Mouse (Mus musculus) myocyte (in vitro differentiated cells): Measurements from ENCODE around the gene Crip2.

Experiments used
- CEBPB ChIP-seq: IDR thresholded peaks from 2 replicates; pipeline ENCODE4 v1.6.1; 2011; ENCODE audit warnings: mild to moderate bottlenecking, moderate library complexity; ENCODE audit not compliant: poor library complexity, insufficient read depth, severe bottlenecking
- POLR2A ChIP-seq: IDR thresholded peaks from one replicate; pipeline ENCODE4 v1.6.1; 2011; ENCODE audit warnings: low read depth, mild to moderate bottlenecking, control low read depth, moderate library complexity; ENCODE audit not compliant: insufficient read length
- POLR2AphosphoS2 ChIP-seq: IDR thresholded peaks from one replicate; pipeline ENCODE4 v1.6.1; 2011; ENCODE audit warnings: low read depth, control low read depth; ENCODE audit not compliant: insufficient read length
- USF1 ChIP-seq: IDR thresholded peaks from one replicate; pipeline ENCODE4 v1.6.1; 2011; ENCODE audit warnings: low read depth, mild to moderate bottlenecking, control low read depth, moderate library complexity

- TF ChIP-seq USF1 (no peak), POLR2A (peak; percentile 78), CEBPB (no peak), POLR2AphosphoS2 (peak; percentile 52)
Measured at GRCm38 (mm10) chr12:113155887-113156539, 16.0 kb downstream of the Crip2 start, which contains the start of gene Tedc1.
